Mouse (Mus musculus) limb, embryonic 14.5 days (tissue): Measurements from ENCODE around the gene Polg2. TPM values are rescaled to one million over a fixed set of nuclear protein-coding genes. Genes with fewer than 3 reads are reported as not detected.
A peak's percentile ranks its signal among the peaks of the same experiment; 100 is the strongest.
"Not testable (repeated sequence)": the region's sequence is repeated elsewhere in the genome, so short reads cannot be mapped to it uniquely, and the experiment has no call there.

Source experiments
- ATAC-seq: fragments of 200-750 bp; cut with Nextera tagmentation; 2 replicates; pipeline ENCODE4 v1.8.0; 2017; ENCODE audit warnings: low read depth, moderate number of reproducible peaks, moderate TSS enrichment; ENCODE audit not compliant: low FRiP score
- DNase-seq: peaks from one replicate; pipeline ENCODE4 v3.0.0-alpha.2; 2015; ENCODE audit warnings: low spot score
- H3K27ac ChIP-seq: fragments of 300-500 bp; sonication (generic); replicated peaks from 2 replicates; pipeline ENCODE4 v1.5.1; 2014; ENCODE audit warnings: low read depth, mild to moderate bottlenecking, low read length, moderate library complexity, mixed read lengths
- H3K27me3 ChIP-seq: fragments of 300-500 bp; sonication (generic); 2 replicates; pipeline ENCODE4 v1.6.1; 2014; ENCODE audit warnings: low read length, mixed read lengths; ENCODE audit not compliant: control insufficient read depth, insufficient read depth
- H3K36me3 ChIP-seq: fragments of 300-500 bp; sonication (generic); 2 replicates; pipeline ENCODE4 v1.6.1; 2014; ENCODE audit warnings: mild to moderate bottlenecking, low read length, moderate library complexity, mixed read lengths; ENCODE audit not compliant: control insufficient read depth, insufficient read depth
- H3K4me1 ChIP-seq: fragments of 300-500 bp; sonication (generic); 2 replicates; pipeline ENCODE4 v1.6.1; 2014; ENCODE audit warnings: antibody characterized with exemption, low read length, mixed read lengths; ENCODE audit not compliant: control insufficient read depth, insufficient read depth
- H3K4me2 ChIP-seq: fragments of 300-500 bp; sonication (generic); replicated peaks from 2 replicates; pipeline ENCODE4 v1.6.1; 2014; ENCODE audit warnings: low read depth, mild to moderate bottlenecking, low read length, moderate library complexity; ENCODE audit not compliant: severe bottlenecking
- H3K4me3 ChIP-seq: fragments of 300-500 bp; sonication (generic); replicated peaks from 2 replicates; pipeline ENCODE4 v1.5.1; 2014; ENCODE audit warnings: low read length
- H3K9ac ChIP-seq: fragments of 300-500 bp; sonication (generic); 2 replicates; pipeline ENCODE4 v1.6.1; 2014; ENCODE audit warnings: mild to moderate bottlenecking, low read depth, low read length, moderate library complexity; ENCODE audit not compliant: severe bottlenecking
- H3K9me3 ChIP-seq: fragments of 300-500 bp; sonication (generic); 2 replicates; pipeline ENCODE4 v1.6.1; 2016; ENCODE audit warnings: low read length; ENCODE audit not compliant: control insufficient read depth
- POLR2A ChIP-seq: fragments of 200-500 bp; IDR thresholded peaks from 2 replicates; pipeline ENCODE4 v1.8.0; 2012; ENCODE audit warnings: inconsistent platforms, mild to moderate bottlenecking, moderate library complexity, borderline replicate concordance; ENCODE audit not compliant: insufficient read depth, insufficient read length; ENCODE audit errors: extremely low read depth
- WGBS: fragments of 180-500 bp; shearing (Covaris S2); extraction: QIAGEN DNeasy Blood & Tissue Kit; methylation state at CpG from one replicate; pipeline ENCODE4 v1.1.7; 2014; 5-methylcytosine and 5-hydroxymethylcytosine counted together
- polyA plus RNA-seq, 2 experiments: library from polyadenylated mRNA; depleted of rRNA in 1 of 2; stranded (reverse) in 1 of 2; unstranded in 1 of 2; fragments of >200 nt; fragmentation: Nextera tagmentation in 1 of 2; extraction: Ambion mirVana in 1 of 2; gene quantifications; 2 replicates each; pipeline versions ENCODE4 v1.2.1 to v1.2.3; 2012 to 2014

Gene Polg2
- polyA plus RNA-seq, 2 experiments: 12.7 to 13.6 TPM

DNA sequence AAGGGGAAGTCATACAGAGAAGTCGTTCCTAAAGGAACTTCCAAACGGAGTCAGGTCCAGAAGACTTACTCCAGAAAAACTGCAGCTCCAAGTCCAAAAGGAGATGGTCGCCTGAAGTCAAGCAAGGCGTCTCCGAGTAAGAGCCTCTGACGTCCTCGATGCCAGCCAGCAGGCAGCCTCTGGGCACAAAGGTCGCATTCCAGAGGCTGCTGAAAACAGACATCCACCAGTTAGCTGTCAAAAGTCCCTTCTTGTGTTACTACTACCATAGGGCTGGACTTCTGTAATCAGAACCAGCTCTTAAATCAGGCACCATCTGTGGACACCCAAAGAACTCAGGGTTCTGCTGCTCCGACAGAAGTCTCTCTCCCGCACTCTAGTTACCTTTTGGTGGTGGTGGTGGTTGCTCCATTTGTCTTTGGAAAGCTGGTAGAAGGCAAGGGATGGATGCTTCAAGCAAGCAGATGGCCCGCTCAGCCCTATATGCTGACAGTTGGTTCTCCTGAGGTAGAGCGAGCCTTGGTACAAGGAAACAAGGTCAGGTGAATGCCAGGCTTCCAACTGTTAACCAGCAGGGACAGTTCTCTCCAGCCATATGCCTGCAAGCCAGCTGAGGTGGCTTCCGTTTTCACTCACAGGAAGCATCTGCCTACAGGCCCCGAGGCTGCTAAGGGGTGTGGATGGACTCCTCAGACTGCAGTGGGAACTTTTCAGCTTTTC lies 35.4 kb upstream of the Polg2 start:
- DNase-seq (no peak), ATAC-seq (no peak)
- Histone ChIP-seq H3K36me3 (peaks cover 99% of the 10 kb centered on the region), H3K27ac (no peak overlapping the region), H3K27me3 (no peaks in the 10 kb centered on the region), H3K4me3 (no peak overlapping the region), H3K9ac (no peak overlapping the region), H3K4me1 (peaks cover 12% of the 10 kb centered on the region), H3K9me3 (no peaks in the 10 kb centered on the region), H3K4me2 (no peak overlapping the region)
- TF ChIP-seq POLR2A: no peak
- 76% methylated on average over 14 of the region's 14 CpGs for WGBS

DNA sequence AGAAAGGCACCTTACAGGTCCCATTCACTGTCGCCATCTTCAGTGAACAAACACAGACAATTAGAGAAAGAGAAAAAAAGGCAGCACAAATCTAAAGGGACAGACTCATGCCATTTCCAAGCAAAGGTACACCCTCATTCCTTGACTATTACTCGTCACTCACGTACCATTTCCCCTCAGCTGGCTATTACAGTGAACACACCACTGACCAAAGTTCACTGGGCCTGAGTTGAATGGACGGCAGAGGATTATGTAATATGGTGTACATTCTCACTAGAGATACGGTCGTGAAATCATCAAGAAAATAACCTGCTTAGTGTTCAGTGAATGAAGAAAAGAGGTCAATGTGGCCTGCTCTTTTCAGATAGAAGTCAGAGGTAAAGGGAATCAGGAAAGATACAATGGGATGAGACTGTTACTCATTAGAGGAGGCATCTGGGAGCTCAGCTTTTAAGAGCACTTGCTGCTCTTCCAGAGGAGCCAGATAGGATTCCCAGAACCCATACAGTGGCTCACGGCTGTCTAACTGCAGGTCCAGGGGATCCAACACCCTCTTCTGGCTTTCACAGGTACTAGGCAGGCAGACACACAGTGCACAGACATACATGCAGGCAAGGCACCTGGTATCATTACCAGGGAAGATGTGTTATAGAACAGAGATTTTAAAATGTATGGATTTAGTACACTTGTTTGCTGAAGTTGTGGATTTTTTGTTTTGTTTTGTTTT lies 33.2 kb upstream of the Polg2 start:
- Histone ChIP-seq H3K4me2 (no peak overlapping the region), H3K36me3 (peaks cover 84% of the 10 kb centered on the region), H3K27me3 (no peaks in the 10 kb centered on the region), H3K27ac (no peak overlapping the region), H3K9ac (no peak overlapping the region), H3K4me3 (no peak overlapping the region), H3K4me1 (no peaks in the 10 kb centered on the region), H3K9me3 (no peaks in the 10 kb centered on the region)
- 89% methylated on average over 7 of the region's 7 CpGs for WGBS
- no peak for TF ChIP-seq POLR2A
- no peak for DNase-seq
- ATAC-seq: no peak

DNA sequence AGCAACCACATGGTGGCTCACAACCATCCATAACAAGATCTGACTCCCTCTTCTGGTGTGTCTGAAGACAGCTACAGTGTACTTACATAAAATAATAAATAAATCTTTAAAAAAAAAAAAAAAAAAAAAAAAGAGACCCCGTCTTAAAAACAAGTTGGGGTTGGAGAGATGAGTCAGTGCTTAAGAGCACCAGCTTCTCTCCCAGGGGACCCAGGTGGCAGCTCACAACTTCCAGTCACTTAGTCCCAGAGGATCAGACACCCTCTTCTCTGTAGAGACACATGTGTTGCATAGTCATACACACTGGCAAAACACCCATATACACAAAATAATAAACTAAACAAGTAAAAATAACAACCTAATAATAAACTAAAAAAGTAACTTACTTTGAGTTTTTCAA lies 28.1 kb upstream of the Polg2 start:
- WGBS: 69% methylated on average over 1 of the region's 1 CpGs

DNA sequence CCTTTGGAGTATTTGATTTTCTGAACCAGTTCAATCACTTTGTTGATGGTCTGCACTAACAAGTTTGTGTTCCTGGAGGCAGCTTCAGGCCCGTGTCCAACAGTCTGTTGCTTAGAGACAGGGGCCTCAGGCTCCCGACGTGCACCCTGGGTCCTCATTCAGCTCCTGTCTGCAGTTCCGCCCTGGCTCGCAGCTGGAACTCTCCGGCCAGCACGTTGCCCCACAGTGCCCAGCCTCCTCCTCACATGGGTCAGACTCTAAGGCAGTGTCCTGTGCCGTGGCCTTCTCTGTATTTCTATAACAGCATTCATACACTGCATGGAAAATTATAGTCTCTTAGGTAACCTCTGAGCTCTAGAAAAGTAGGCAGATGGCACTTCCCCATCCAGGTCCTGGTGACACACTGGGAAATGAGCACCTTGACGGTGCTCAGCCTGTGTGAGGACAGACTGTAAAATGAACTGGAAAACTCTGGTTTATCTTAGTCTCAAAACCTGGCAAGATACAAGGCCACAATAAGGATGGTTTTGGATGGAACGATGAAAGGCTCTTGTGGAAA lies 22.8 kb upstream of the Polg2 start:
- TF ChIP-seq POLR2A: no peak
- Histone ChIP-seq H3K4me2 (no peak overlapping the region), H3K27ac (no peak overlapping the region), H3K27me3 (no peaks in the 10 kb centered on the region), H3K36me3 (peaks cover 82% of the 10 kb centered on the region), H3K9ac (no peak overlapping the region), H3K4me1 (no peaks in the 10 kb centered on the region), H3K9me3 (no peaks in the 10 kb centered on the region), H3K4me3 (no peak overlapping the region)
- DNase-seq (no peak), ATAC-seq (no peak)
- 91% methylated on average over 10 of the region's 10 CpGs for WGBS

More for the DNA sequence above, 28.1 kb upstream of the Polg2 start:
- not testable (repeated sequence) for DNase-seq, ATAC-seq, H3K27ac ChIP-seq, H3K4me2 ChIP-seq, H3K27me3 ChIP-seq, H3K4me3 ChIP-seq, H3K9me3 ChIP-seq, H3K9ac ChIP-seq, H3K4me1 ChIP-seq
- H3K36me3 ChIP-seq: peaks cover 68% of the 10 kb centered on the region

DNA sequence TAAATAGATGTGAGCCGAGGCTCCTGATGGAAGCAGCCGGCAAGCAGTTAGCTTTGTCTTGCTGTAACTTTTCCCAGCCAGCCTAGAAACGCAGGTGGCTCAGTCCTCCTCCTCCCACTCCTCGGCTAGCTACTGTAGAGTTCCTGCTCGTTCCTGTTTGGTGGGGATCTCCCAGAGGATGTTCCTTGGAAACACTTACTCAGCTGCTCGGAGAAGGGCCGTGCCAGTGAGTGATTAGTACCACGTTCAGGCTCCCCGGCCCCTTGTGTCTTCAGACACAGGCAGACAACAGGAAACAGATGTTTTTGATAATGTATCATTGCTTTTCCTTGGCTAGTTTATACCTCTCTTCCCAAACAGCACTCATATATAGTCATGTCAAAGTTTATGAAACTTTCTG lies 16.3 kb upstream of the Polg2 start:
- H3K9ac ChIP-seq: peak overlapping the region; percentile 25; the same call in 1 of the 2 replicates
- H3K36me3 ChIP-seq: peaks cover 57% of the 10 kb centered on the region
- no peaks in the 10 kb centered on the region for H3K27me3 ChIP-seq
- H3K4me3 ChIP-seq: no peak overlapping the region
- 0 out of 2 replicates have a peak, but pooled peaks cover 5% of the 10 kb centered on the region for H3K4me1 ChIP-seq
- 20% methylated on average over 9 of the region's 9 CpGs for WGBS
- DNase-seq: peak; percentile 73
- no peak for TF ChIP-seq POLR2A
- H3K27ac ChIP-seq: 0 out of 2 replicates have a peak overlapping the region, but pooled peaks have one; percentile 13
- H3K9me3 ChIP-seq: no peaks in the 10 kb centered on the region
- H3K4me2 ChIP-seq: no peak overlapping the region
- peak; percentile 66 for ATAC-seq
